Mouse (Mus musculus) forebrain, embryonic 13.5 days (tissue): ENCODE results near the gene Myh14. TPM values are rescaled to one million over a fixed set of nuclear protein-coding genes. Genes with fewer than 3 reads are reported as not detected.
"Not testable (repeated sequence)": the region's sequence is repeated elsewhere in the genome, so short reads cannot be mapped to it uniquely, and the experiment has no call there.

Experiments
- ATAC-seq: fragments of 200-750 bp; cut with Nextera tagmentation; 2 replicates; pipeline ENCODE4 v1.8.0; 2017
- H3K27ac ChIP-seq: fragments of 300-500 bp; sonication (generic); 2 replicates; pipeline ENCODE4 v1.5.1; 2015; ENCODE audit warnings: inconsistent platforms, mild to moderate bottlenecking, moderate library complexity
- H3K27me3 ChIP-seq: fragments of 300-500 bp; sonication (generic); 2 replicates; pipeline ENCODE4 v1.6.1; 2015; ENCODE audit warnings: mild to moderate bottlenecking, inconsistent platforms
- H3K36me3 ChIP-seq: fragments of 300-500 bp; sonication (generic); 2 replicates; pipeline ENCODE4 v1.6.1; 2015; ENCODE audit warnings: mild to moderate bottlenecking, inconsistent platforms; ENCODE audit not compliant: poor library complexity, severe bottlenecking
- H3K4me1 ChIP-seq: fragments of 300-500 bp; sonication (generic); 2 replicates; pipeline ENCODE4 v1.6.1; 2015; ENCODE audit warnings: inconsistent platforms
- H3K4me2 ChIP-seq: fragments of 300-500 bp; sonication (generic); 2 replicates; pipeline ENCODE4 v1.6.1; 2015; ENCODE audit warnings: inconsistent platforms, mild to moderate bottlenecking, moderate library complexity
- H3K4me3 ChIP-seq: fragments of 300-500 bp; sonication (generic); 2 replicates; pipeline ENCODE4 v1.5.1; 2015; ENCODE audit warnings: mild to moderate bottlenecking, inconsistent platforms
- H3K9ac ChIP-seq: fragments of 300-500 bp; sonication (generic); 2 replicates; pipeline ENCODE4 v1.6.1; 2015; ENCODE audit warnings: mild to moderate bottlenecking, inconsistent platforms
- H3K9me3 ChIP-seq: fragments of 300-500 bp; sonication (generic); replicated peaks from 2 replicates; pipeline ENCODE4 v1.6.1; 2016; ENCODE audit warnings: inconsistent platforms
- WGBS: fragments of 180-500 bp; shearing (Covaris S2); methylation state at CpG from one replicate; pipeline ENCODE4 v1.1.7; 2015; 5-methylcytosine and 5-hydroxymethylcytosine counted together
- polyA plus RNA-seq: library from polyadenylated mRNA; unstranded; fragments of >200 nt; fragmentation: Nextera tagmentation; extraction: Ambion mirVana; gene quantifications from 2 replicates; pipeline ENCODE4 v1.2.1, GENCODE M21; 2015

Myh14 gene
- polyA plus RNA-seq: 0.49 and 0.84 TPM in 2 replicates

DNA sequence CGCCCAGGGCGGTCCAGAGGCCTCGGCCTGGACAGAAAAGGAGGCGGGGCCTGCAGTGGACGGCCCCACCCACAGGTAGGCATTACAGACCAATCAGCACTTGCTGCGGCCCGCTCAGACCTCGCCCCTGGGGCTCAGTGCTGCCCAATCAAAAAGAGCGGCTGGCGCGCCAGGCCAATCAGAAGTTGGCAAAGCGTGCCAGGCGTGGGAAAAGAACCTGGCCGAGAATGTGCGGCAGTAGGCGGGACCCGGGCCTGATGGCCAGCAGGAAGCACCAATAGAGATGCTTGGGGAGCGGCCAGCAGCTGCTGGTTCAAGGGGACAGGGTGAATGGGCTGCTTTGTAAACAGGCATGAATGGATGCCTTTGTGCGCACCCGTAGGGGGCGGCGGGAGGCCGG, at the start of gene Myh14:
Gene Myh14, minus strand, starts transcription at position 41 of the 400 bp plus-strand sequence.
- Histone ChIP-seq H3K4me3 (peak within 1 kb of the TSS; percentile 28), H3K27ac (0 out of 2 replicates have a peak within 1 kb of the TSS, but pooled peaks have one; percentile 11), H3K9me3 (no peaks in the 10 kb centered on the region), H3K4me2 (peak within 1 kb of the TSS; percentile 58), H3K27me3 (peaks cover 25% of the 10 kb centered on the region), H3K9ac (no peak within 1 kb of the TSS), H3K4me1 (peaks cover 14% of the 10 kb centered on the region), H3K36me3 (no peaks in the 10 kb centered on the region)
- WGBS: 0% methylated on average over 23 of the region's 23 CpGs
- peak; percentile 97 for ATAC-seq

DNA sequence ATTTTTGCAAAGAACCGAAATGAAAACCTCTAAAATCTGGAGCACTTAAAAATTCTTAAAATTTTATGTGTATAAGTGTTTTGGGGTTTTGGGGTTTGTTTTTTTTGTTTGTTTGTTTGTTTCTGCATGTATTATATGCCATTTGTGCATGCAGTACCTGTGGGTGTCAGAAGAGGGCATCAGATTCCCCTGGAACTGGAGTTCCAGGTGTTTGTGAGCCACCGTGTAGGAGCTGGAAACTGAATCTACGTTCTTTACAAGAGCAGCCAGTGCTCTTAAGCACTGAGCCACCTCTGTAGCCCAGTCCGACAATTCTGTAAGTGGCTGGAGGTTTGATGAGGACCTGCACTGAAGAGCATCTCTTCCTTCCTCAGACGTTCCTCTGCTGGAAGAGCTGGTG, 39.2 kb upstream of the Myh14 start:
- Histone ChIP-seq H3K4me1 (no peaks in the 10 kb centered on the region), H3K36me3 (no peaks in the 10 kb centered on the region), H3K9me3 (0 out of 2 replicates have a peak, but pooled peaks cover 4% of the 10 kb centered on the region), H3K4me3 (no peak overlapping the region), H3K27ac (no peak overlapping the region), H3K27me3 (no peaks in the 10 kb centered on the region), H3K4me2 (no peak overlapping the region), H3K9ac (no peak overlapping the region)
- no peak for ATAC-seq
- 82% methylated on average over 5 of the region's 5 CpGs for WGBS

- H3K27me3 ChIP-seq: no peaks in the 10 kb centered on the region
- no peak within 1 kb of the TSS for H3K4me3 ChIP-seq
- H3K9me3 ChIP-seq: 0 out of 2 replicates have a peak, but pooled peaks cover 4% of the 10 kb centered on the region
- H3K4me2 ChIP-seq: no peak within 1 kb of the TSS
- WGBS: 69% methylated on average over 14 of the region's 14 CpGs
- no peak for ATAC-seq
- H3K4me1 ChIP-seq: no peaks in the 10 kb centered on the region
- H3K9ac ChIP-seq: no peak within 1 kb of the TSS
- no peaks in the 10 kb centered on the region for H3K36me3 ChIP-seq
- no peak within 1 kb of the TSS for H3K27ac ChIP-seq
These were observed 37.9 kb upstream of the Myh14 start, which contains the start of gene Izumo2 for GRCm38 (mm10) chr7:44708574-44708973. TSS of gene Izumo2 (plus strand) at chr7:44708742.

DNA sequence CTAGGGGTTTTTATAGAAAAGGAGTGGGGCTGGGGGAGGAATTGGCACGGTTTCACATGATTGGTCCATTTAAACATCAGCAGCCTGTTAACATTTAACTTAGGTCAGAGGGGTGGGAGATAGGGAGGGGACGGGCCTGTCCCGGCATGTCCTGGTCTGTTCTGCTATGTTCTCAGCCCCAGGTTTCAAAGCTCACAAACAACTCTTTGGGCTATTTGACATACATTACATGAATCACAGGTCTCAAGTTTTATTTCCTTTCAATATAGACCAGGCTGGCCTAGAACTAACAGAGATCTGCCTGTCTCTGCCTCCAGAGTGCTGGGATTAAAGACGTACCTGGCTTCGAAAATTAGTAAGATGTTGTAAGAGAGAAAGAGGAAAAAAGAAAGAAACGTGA, 37.5 kb upstream of the Myh14 start:
- H3K27ac ChIP-seq, H3K4me2 ChIP-seq, H3K36me3 ChIP-seq, H3K4me1 ChIP-seq, ATAC-seq, H3K27me3 ChIP-seq, H3K9me3 ChIP-seq, H3K9ac ChIP-seq, H3K4me3 ChIP-seq: not testable (repeated sequence)
- 93% methylated on average over 6 of the region's 6 CpGs for WGBS

GRCm38 (mm10) chr7:44707169-44707675, 36.6 kb upstream of the Myh14 start:
- Histone ChIP-seq H3K27me3 (no peaks in the 10 kb centered on the region), H3K36me3 (no peaks in the 10 kb centered on the region), H3K4me3 (no peak overlapping the region), H3K4me2 (no peak overlapping the region), H3K27ac (no peak overlapping the region), H3K9me3 (0 out of 2 replicates have a peak, but pooled peaks cover 4% of the 10 kb centered on the region), H3K9ac (no peak overlapping the region), H3K4me1 (no peaks in the 10 kb centered on the region)
- 87% methylated on average over 5 of the region's 5 CpGs for WGBS
- ATAC-seq: no peak

- H3K4me1 ChIP-seq: no peaks in the 10 kb centered on the region
- H3K27ac ChIP-seq: no peak overlapping the region
- 0 out of 2 replicates have a peak, but pooled peaks cover 4% of the 10 kb centered on the region for H3K9me3 ChIP-seq
- no peak for ATAC-seq
- H3K4me2 ChIP-seq: no peak overlapping the region
- no peaks in the 10 kb centered on the region for H3K27me3 ChIP-seq
- H3K4me3 ChIP-seq: no peak overlapping the region
- H3K9ac ChIP-seq: no peak overlapping the region
- no peaks in the 10 kb centered on the region for H3K36me3 ChIP-seq
These were observed 35.7 kb upstream of the Myh14 start for GRCm38 (mm10) chr7:44706322-44706721.

DNA sequence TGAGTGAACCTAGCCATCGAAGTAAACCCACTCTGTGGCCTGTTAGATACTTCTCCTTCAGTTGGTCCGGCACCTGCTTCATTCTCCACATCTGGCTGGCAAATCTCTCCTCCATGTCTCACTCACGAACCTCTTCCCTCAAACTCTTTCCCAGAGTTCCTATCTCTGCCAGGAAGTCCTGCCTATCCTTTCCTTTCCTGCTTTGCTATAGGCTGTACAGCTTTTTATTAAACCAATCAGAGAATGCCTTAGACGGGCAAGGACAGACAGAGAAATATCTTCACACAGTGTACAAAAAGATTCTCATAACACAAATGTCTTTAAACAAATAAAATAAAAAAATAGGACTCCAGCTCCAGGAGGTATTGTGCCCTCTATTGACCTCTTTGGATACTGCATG, 34.4 kb upstream of the Myh14 start:
- H3K9ac ChIP-seq: no peak overlapping the region
- no peak overlapping the region for H3K4me3 ChIP-seq
- no peaks in the 10 kb centered on the region for H3K36me3 ChIP-seq
- no peak overlapping the region for H3K4me2 ChIP-seq
- no peak overlapping the region for H3K27ac ChIP-seq
- ATAC-seq: no peak
- H3K9me3 ChIP-seq: 0 out of 2 replicates have a peak, but pooled peaks cover 3% of the 10 kb centered on the region
- H3K27me3 ChIP-seq: no peaks in the 10 kb centered on the region
- WGBS: 92% methylated on average over 4 of the region's 4 CpGs
- H3K4me1 ChIP-seq: no peaks in the 10 kb centered on the region

DNA sequence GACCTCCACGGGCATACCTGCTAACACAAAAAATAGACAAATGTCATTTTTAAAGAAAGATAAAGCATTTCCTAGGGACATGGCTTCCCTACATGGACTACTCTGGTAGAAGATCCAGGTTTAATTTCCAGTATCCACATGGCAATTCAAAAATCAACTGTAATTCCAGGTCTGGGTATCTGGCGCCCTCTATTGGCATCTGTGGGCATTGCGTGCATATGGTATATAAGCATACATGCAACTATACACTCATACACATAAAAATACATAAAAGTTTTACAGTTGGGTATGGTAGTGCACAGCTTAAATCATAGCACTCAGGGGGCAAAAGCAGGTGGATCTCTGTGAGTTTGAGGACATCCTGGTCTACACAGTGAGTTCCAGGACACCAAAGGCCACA, 33.7 kb upstream of the Myh14 start:
- Histone ChIP-seq H3K9me3 (no peaks in the 10 kb centered on the region), H3K27me3 (no peaks in the 10 kb centered on the region), H3K4me3 (no peak overlapping the region), H3K4me1 (no peaks in the 10 kb centered on the region), H3K27ac (no peak overlapping the region), H3K9ac (no peak overlapping the region), H3K4me2 (no peak overlapping the region), H3K36me3 (no peaks in the 10 kb centered on the region)
- no peak for ATAC-seq
- WGBS: 56% methylated on average over 3 of the region's 3 CpGs

GRCm38 (mm10) chr7:44702985-44703384, 32.3 kb upstream of the Myh14 start:
- Histone ChIP-seq H3K27me3 (no peaks in the 10 kb centered on the region), H3K9ac (no peak overlapping the region), H3K27ac (no peak overlapping the region), H3K4me1 (no peaks in the 10 kb centered on the region), H3K36me3 (no peaks in the 10 kb centered on the region), H3K4me3 (no peak overlapping the region), H3K9me3 (no peaks in the 10 kb centered on the region), H3K4me2 (no peak overlapping the region)
- WGBS: 81% methylated on average over 8 of the region's 8 CpGs
- no peak for ATAC-seq

- H3K36me3 ChIP-seq: no peaks in the 10 kb centered on the region
- H3K4me2 ChIP-seq: no peak overlapping the region
- peaks cover 8% of the 10 kb centered on the region for H3K4me1 ChIP-seq
- H3K9me3 ChIP-seq: no peaks in the 10 kb centered on the region
- H3K4me3 ChIP-seq: no peak overlapping the region
- ATAC-seq: peak; percentile 69; the same call in 1 of the 2 replicates
- no peak overlapping the region for H3K9ac ChIP-seq
- no peak overlapping the region for H3K27ac ChIP-seq
- WGBS: 8% methylated on average over 5 of the region's 6 CpGs
- H3K27me3 ChIP-seq: no peaks in the 10 kb centered on the region; the same call in 1 of the 2 replicates
These were observed 31.3 kb upstream of the Myh14 start for GRCm38 (mm10) chr7:44701921-44702320.

DNA sequence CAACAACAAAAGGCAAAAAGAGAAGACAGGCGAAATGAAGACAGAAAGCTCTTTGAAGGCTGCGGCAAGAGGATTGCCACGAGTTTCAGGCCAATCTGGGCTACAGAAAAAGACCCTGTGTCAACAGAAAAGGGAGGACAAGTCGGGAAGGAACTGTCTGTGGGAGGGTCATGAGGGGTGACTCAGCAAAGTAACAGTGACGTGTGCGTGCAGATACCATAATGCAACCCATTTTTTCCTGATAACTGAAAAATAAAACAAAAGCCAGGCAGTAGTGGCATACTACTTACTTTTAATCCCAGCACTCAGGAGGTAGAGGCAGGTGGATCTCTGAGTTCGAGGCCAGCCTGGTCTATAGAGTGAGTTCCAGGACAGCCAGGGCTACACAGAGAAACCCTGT, 27.3 kb upstream of the Myh14 start:
- no peaks in the 10 kb centered on the region for H3K36me3 ChIP-seq
- no peak overlapping the region for H3K9ac ChIP-seq
- WGBS: 65% methylated on average over 7 of the region's 7 CpGs
- H3K27me3 ChIP-seq: no peaks in the 10 kb centered on the region; the same call in 1 of the 2 replicates
- ATAC-seq: no peak
- no peak overlapping the region for H3K4me3 ChIP-seq
- no peak overlapping the region for H3K27ac ChIP-seq
- no peak overlapping the region for H3K4me2 ChIP-seq
- no peaks in the 10 kb centered on the region for H3K9me3 ChIP-seq
- peaks cover 11% of the 10 kb centered on the region for H3K4me1 ChIP-seq

- Histone ChIP-seq H3K9ac (no peak overlapping the region), H3K36me3 (no peaks in the 10 kb centered on the region), H3K27ac (0 out of 2 replicates have a peak overlapping the region, but pooled peaks have one; percentile 14), H3K27me3 (no peaks in the 10 kb centered on the region; the same call in 1 of the 2 replicates), H3K9me3 (no peaks in the 10 kb centered on the region), H3K4me2 (peak overlapping the region; percentile 27), H3K4me3 (no peak overlapping the region), H3K4me1 (peaks cover 11% of the 10 kb centered on the region)
- WGBS: 15% methylated on average over 20 of the region's 20 CpGs
- ATAC-seq: no peak
These were observed 26.6 kb upstream of the Myh14 start for GRCm38 (mm10) chr7:44697191-44697710.

GRCm38 (mm10) chr7:44695223-44695622, 24.6 kb upstream of the Myh14 start:
- WGBS: 91% methylated on average over 4 of the region's 4 CpGs
- no peak for ATAC-seq
- H3K9me3 ChIP-seq: no peaks in the 10 kb centered on the region
- H3K27ac ChIP-seq: no peak overlapping the region
- no peak overlapping the region for H3K4me3 ChIP-seq
- no peaks in the 10 kb centered on the region for H3K36me3 ChIP-seq
- H3K4me1 ChIP-seq: peaks cover 11% of the 10 kb centered on the region
- H3K27me3 ChIP-seq: no peaks in the 10 kb centered on the region; the same call in 1 of the 2 replicates
- no peak overlapping the region for H3K9ac ChIP-seq
- H3K4me2 ChIP-seq: no peak overlapping the region
